Mouse (Mus musculus) ES-Bruce4 (cell line): ENCODE measurements around the gene Neurl1a.

Experiments
- CTCF ChIP-seq: IDR thresholded peaks from one replicate; pipeline ENCODE4 v1.8.1; 2011; ENCODE audit warnings: low read depth, low read length
- EP300 ChIP-seq: IDR thresholded peaks from 2 replicates; pipeline ENCODE4 v1.6.1; 2011; ENCODE audit warnings: low read depth, low read length; ENCODE audit not compliant: insufficient read depth

- TF ChIP-seq EP300 (no peak), CTCF (no peak)
These were observed 44.4 kb downstream of the Neurl1a start for GRCm38 (mm10) chr19:47222841-47223557.
